Mouse (Mus musculus) layer of hippocampus, adult 2 months (tissue): ENCODE data around the gene Gm11563. TPM values are rescaled to one million over a fixed set of nuclear protein-coding genes. Genes with fewer than 3 reads are reported as not detected.
"Not testable (repeated sequence)": the region's sequence is repeated elsewhere in the genome, so short reads cannot be mapped to it uniquely, and the experiment has no call there.

Source experiments
- DNase-seq, 2 experiments: peaks; one replicate each; pipeline ENCODE4 v3.0.0; 2022; ENCODE audit warnings: low spot score in 2 of 2
- H3K27ac ChIP-seq: fragments of 200-600 bp; 2 replicates; pipeline ENCODE4 v1.8.1; 2022
- H3K4me3 ChIP-seq: fragments of 200-600 bp; 2 replicates; pipeline ENCODE4 v1.8.1; 2022; ENCODE audit warnings: mild to moderate bottlenecking
- CTCF ChIP-seq: fragments of 200-600 bp; conservative IDR thresholded peaks from 2 replicates; pipeline ENCODE4 v1.8.1; 2022; ENCODE audit warnings: antibody characterized with exemption, mild to moderate bottlenecking, moderate library complexity
- total RNA-seq, 2 experiments: library from RNA; stranded (reverse); gene quantifications; 2 replicates each; pipeline ENCODE4 v1.2.3; 2021

Gene Gm11563
- total RNA-seq, 2 experiments from 2014 or later: not detected

DNA sequence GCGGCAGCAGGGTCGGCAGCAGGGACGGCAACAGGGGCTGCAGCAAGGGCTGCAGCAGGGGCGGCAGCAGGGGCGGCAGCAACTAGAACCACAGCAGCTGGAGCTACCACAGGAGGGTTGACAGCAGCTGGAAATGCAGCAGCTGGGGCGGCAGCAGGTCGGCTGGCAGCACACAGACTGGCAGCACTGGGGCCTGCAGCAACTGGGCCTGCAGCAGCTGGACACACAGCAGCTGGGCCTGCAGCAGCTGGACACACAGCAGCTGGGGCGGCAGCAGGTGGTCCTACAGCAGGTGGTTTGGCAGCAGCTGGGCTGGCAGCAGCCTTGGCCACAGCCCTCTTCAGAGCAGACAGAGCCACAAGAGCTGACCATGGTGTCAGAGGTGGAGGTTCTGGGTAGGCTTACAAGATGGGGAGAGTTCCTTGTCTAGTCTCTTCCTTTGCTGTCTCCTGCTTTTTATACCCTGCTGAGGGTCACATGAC is 24.1 kb downstream of the Gm11563 start, which contains the start of gene Krtap4-2:
Krtap4-2 (minus strand) TSS at position 432 of the 482 bp plus-strand sequence.
- DNase-seq: no peak
- Histone ChIP-seq H3K27ac (no peak within 1 kb of the TSS), H3K4me3 (no peak within 1 kb of the TSS)
- no peak for TF ChIP-seq CTCF

DNA sequence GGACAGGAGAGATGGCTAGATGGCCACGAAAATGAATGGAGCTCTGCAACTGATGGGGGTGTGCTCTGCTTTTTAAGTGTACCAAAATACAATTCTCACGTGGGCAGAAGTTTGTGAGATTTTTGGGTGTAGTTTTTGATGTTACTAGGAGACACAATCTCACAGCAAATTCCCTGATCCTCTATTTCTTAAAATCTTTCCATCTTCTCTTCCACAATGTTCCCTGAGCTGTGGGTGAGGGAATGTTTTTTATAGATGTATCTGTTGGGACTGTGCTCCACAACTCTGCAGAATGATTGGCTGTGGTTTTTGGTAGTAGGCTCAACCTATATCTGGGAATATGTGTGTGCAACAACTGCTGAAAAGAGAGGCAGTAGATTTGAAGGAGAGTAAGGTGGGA is 25.5 kb downstream of the Gm11563 start:
- no peak for TF ChIP-seq CTCF
- DNase-seq: no peak
- H3K4me3 ChIP-seq: no peak overlapping the region

DNA sequence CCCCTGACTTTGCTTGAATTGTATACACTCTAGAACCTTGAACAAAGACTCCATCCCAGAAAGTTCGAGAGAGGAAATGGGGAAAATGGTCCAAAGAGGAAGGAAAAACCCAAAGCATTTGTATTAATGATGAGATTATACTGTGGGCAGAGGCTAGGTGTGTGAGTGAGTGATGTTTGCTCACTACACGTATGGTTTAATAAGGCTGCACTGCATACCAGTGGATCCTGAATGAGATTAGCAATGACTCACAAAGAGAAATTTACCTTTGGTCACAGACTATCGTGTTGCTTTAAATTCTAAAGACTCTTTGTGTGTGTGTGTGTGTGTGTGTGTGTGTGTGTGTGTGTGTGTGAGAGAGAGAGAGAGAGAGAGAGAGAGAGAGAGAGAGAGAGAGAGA is 27.9 kb downstream of the Gm11563 start:
- Histone ChIP-seq H3K4me3 (no peak overlapping the region), H3K27ac (no peak overlapping the region)
- TF ChIP-seq CTCF: no peak
- DNase-seq: no peak

More for the DNA sequence above, 25.5 kb downstream of the Gm11563 start:
- H3K27ac ChIP-seq: no peak overlapping the region

DNA sequence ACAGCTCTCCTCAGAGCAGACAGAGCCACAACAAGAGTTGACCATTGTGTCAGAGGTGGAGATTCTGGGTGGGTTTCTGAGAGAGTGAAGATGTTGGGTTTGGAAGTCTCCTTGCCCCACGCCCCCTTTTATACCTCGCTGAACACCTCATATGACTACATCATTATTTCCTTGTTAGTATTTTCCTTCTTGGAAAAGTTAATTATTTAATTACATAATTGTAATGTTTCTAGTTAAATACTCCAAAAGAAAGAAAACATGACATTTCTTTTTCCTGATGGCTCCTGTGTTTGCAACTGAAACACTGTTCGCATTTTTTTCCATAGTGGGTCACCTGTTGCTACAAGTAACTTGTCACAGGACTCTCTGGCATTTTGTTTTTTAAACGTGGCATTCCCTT is 30.6 kb downstream of the Gm11563 start, which contains the start of gene Krtap4-1:
Krtap4-1 (minus strand) TSS at position 101 of the 400 bp plus-strand sequence.
- Histone ChIP-seq H3K4me3 (no peak within 1 kb of the TSS), H3K27ac (no peak within 1 kb of the TSS)
- DNase-seq: no peak
- no peak for TF ChIP-seq CTCF

DNA sequence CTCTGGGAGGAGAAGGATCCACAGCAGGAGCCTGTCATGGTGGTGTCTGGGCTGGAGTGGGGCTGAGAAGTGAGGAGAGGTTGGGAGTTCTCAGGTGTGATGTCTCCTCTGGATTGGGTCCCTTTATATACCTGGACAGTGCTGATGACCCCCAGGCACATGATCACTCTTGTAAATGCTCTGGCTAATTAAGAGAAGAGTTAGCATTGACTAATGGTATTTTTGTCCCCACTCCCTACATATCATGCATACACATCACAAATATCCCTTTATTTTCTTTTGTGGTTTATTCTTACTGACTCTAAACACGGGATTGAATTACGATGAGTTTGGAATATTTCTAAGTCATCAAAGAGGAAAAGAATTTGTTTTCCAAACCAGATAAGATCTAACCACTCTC is 38.4 kb downstream of the Gm11563 start, which contains the start of gene Gm11562:
Gm11562 (minus strand) TSS at position 101 of the 400 bp plus-strand sequence.
- H3K27ac ChIP-seq: no peak within 1 kb of the TSS
- no peak for DNase-seq
- H3K4me3 ChIP-seq: no peak within 1 kb of the TSS
- no peak for TF ChIP-seq CTCF

DNA sequence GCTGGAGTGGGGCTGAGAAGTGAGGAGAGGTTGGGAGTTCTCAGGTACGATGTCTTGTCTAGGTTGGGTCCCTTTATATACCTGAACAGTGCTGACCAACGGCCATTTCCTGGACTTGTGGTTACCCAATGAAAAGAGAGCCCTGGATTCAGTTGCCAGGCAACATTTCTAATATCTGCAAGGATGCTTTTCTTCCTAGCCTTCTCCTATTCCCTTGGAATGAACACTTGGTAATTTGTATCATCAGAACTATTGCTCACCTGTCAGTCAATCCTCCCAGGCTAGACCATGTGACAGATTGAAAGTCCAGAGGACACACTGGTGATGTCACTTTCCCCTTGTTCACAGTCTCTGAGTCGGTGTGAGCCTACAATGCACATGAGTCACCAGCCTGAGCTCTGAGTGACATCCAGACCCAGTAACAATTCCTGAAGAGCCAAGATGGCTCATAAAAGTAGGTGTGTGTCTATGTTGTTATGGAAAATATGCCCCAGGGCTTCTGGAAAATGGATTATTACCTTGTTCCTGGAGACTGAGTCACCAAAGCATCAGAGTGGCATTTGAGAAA is 43.9 kb downstream of the Gm11563 start, which contains the start of gene Krtap2-4:
Krtap2-4 (minus strand) TSS at position 51 of the 568 bp plus-strand sequence.
- Histone ChIP-seq H3K27ac (no peak within 1 kb of the TSS), H3K4me3 (no peak within 1 kb of the TSS)
- DNase-seq: no peak
- TF ChIP-seq CTCF: no peak

DNA sequence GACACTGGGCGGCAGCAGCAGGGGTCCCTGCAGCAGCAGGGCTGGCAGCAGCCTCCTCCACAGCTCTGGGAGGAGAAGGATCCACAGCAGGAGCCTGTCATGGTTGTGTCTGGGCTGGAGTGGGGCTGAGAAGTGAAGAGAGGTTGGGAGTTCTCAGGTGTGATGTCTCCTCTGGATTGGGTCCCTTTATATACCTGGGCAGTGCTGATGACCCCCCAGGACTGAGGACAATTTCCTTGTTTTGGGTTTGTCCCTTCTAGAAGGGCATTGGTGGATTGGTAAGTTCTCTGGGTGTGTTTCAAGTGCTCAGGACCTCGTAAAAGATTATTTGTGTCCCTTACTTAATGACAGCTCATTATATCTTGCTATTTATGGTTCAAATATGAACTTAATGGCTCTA is 48.7 kb downstream of the Gm11563 start, which contains the start of gene Gm11937:
Gm11937 (minus strand) TSS at position 101 of the 400 bp plus-strand sequence.
- not testable (repeated sequence) for H3K4me3 ChIP-seq, DNase-seq
- H3K27ac ChIP-seq: peak within 1 kb of the TSS; percentile 50

DNA sequence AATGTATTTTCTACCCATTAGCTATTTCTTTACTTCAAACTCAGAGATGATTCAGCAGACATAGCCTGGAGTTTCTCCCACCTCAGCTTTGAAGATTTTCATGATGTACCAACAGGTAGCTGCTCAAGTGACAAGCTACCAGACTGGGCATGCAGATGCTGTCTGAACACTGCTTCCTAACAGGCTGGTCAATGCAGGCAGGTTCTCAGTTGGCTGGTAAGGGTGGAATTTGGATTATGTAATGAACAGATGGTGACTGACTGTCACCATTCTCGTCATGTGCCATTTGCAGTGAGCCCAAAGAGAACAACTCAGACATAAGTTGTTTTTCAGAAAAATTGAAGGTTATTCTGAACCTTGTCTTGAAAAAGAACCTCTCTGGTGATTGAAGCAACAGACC is 49.6 kb downstream of the Gm11563 start:
- Histone ChIP-seq H3K4me3 (no peak overlapping the region), H3K27ac (peak overlapping the region; percentile 50)
- DNase-seq: peak; percentile 28 to 34
- TF ChIP-seq CTCF: no peak

Other genes with a start within 250 kb of the Gm11563 start
- gene Krt12, start 236.7 kb downstream of the Gm11563 start, total RNA-seq: 1 to 10 TPM in 1 of 2 experiments, under 1 TPM in 1; 0.97 to 1.4 TPM
- not detected for gene Krt20, start 220.8 kb downstream of the Gm11563 start, total RNA-seq
- not detected for gene Krt23, start 165.8 kb downstream of the Gm11563 start, total RNA-seq
- not detected for gene Krt39, start 137.6 kb downstream of the Gm11563 start, total RNA-seq
- not detected for gene Krt40, start 115.8 kb downstream of the Gm11563 start, total RNA-seq
- not detected for gene Krtap3-3, start 108.1 kb downstream of the Gm11563 start, total RNA-seq
- gene Krtap3-2, start 102.1 kb downstream of the Gm11563 start, total RNA-seq: not detected
- gene Gm11939, start 99.5 kb downstream of the Gm11563 start, total RNA-seq: not detected
- gene Krtap3-1, start 92.3 kb downstream of the Gm11563 start, total RNA-seq: not detected
- not detected for gene Krtap1-5, start 77.9 kb downstream of the Gm11563 start, total RNA-seq
- not detected for gene Krtap1-4, start 75.3 kb downstream of the Gm11563 start, total RNA-seq
- gene Krtap1-3, start 67.6 kb downstream of the Gm11563 start, total RNA-seq: not detected
- gene Krtap9-3, start 60.9 kb downstream of the Gm11563 start, total RNA-seq: not detected
- not detected for gene Gm11938, start 55.7 kb downstream of the Gm11563 start, total RNA-seq
- not detected for gene Gm11937, start 48.8 kb downstream of the Gm11563 start, total RNA-seq
- gene Krtap2-4, start 44.1 kb downstream of the Gm11563 start, total RNA-seq: not detected
- not detected for gene Gm11562, start 38.5 kb downstream of the Gm11563 start, total RNA-seq
- gene Krtap4-1, start 30.7 kb downstream of the Gm11563 start, total RNA-seq: not detected
- not detected for gene Krtap4-2, start 23.9 kb downstream of the Gm11563 start, total RNA-seq
- not detected for gene Krtap4-7, start 14.9 kb downstream of the Gm11563 start, total RNA-seq
- gene Gm11555, start 8.7 kb downstream of the Gm11563 start, total RNA-seq: not detected
- not detected for gene Krtap4-6, start 7.0 kb upstream of the Gm11563 start, total RNA-seq
- gene Gm14190, start 31.8 kb upstream of the Gm11563 start, total RNA-seq: not detected
- not detected for gene Gm14180, start 75.3 kb upstream of the Gm11563 start, total RNA-seq
- gene Gm11595, start 114.0 kb upstream of the Gm11563 start, total RNA-seq: not detected
- not detected for gene Krtap4-8, start 121.7 kb upstream of the Gm11563 start, total RNA-seq
- not detected for gene Krtap4-9, start 126.2 kb upstream of the Gm11563 start, total RNA-seq
- gene Gm11596, start 134.5 kb upstream of the Gm11563 start, total RNA-seq: not detected
- not detected for gene Gm11569, start 140.0 kb upstream of the Gm11563 start, total RNA-seq
- not detected for gene Gm11554, start 145.5 kb upstream of the Gm11563 start, total RNA-seq
- gene Krtap4-13, start 150.9 kb upstream of the Gm11563 start, total RNA-seq: not detected
- gene Gm11564, start 156.7 kb upstream of the Gm11563 start, total RNA-seq: not detected
- not detected for gene 2300003K06Rik, start 179.1 kb upstream of the Gm11563 start, total RNA-seq
- not detected for gene Krtap4-16, start 192.6 kb upstream of the Gm11563 start, total RNA-seq
- gene Gm11568, start 199.0 kb upstream of the Gm11563 start, total RNA-seq: not detected
- gene Gm11559, start 205.5 kb upstream of the Gm11563 start, total RNA-seq: not detected
- not detected for gene Krtap9-1, start 214.4 kb upstream of the Gm11563 start, total RNA-seq
- gene Gm11567, start 220.2 kb upstream of the Gm11563 start, total RNA-seq: not detected
- gene Krtap31-1, start 249.0 kb upstream of the Gm11563 start, total RNA-seq: not detected